10 mouse cellular contexts compared by ENCODE assay signal in genomic region chr11:76337764-76338163, GRCm38 (mm10).
DNase-seq lines count a peak whose midpoint lies in the region; ATAC-seq lines count a peak whose summit lies in the region.
"Had no signal": no experiment of that assay in that cellular context is flagged by ENCODE, and none has a peak within 500 bp of the region (broad histone marks: within the 10 kb centered on the region; RNA-seq: fewer than 3 reads in every experiment).

No protein-coding gene starts in this region.

- no peaks in the 10 kb centered on the region; the same call in 1 of the 2 replicates for H3K36me3 ChIP-seq in heart, embryonic 11.5 days (ENCODE audit: control insufficient read depth, insufficient read depth, low read length)
- no peaks in the 10 kb centered on the region for H3K36me3 ChIP-seq in liver, embryonic 15.5 days (replicated peaks)
- no peaks in the 10 kb centered on the region for H3K36me3 ChIP-seq in forebrain, embryonic 10.5 days (replicated peaks)

- H3K27me3 ChIP-seq in heart, embryonic 11.5 days (ENCODE audit: control insufficient read depth, insufficient read depth, low read length), result no peaks in the 10 kb centered on the region
- H3K27me3 ChIP-seq in liver, embryonic 15.5 days, result no peaks in the 10 kb centered on the region
- no peaks in the 10 kb centered on the region for H3K27me3 ChIP-seq in forebrain, embryonic 10.5 days (ENCODE audit: poor library complexity, severe bottlenecking)

- H3K9ac ChIP-seq in heart, embryonic 11.5 days (ENCODE audit: low read depth, low read length), result no peak overlapping the region
- H3K9ac ChIP-seq in liver, embryonic 15.5 days, result no peak overlapping the region

- no peak for ATAC-seq in heart, embryonic 11.5 days (replicated peaks; ENCODE audit: insufficient number of reproducible peaks, low FRiP score, low TSS enrichment)
- no peak for ATAC-seq in liver, embryonic 15.5 days (ENCODE audit: insufficient read depth)
- ATAC-seq: forebrain, embryonic 16.5 days had no signal

- intact Hi-C loops in heart, postnatal 10 days (cut with DNase I), result no loop called here

- no peaks in the 10 kb centered on the region for H3K9me3 ChIP-seq in heart, embryonic 11.5 days (replicated peaks; ENCODE audit: control insufficient read depth, low read length)
- no peaks in the 10 kb centered on the region for H3K9me3 ChIP-seq in liver, embryonic 15.5 days (replicated peaks)
- no peaks in the 10 kb centered on the region for H3K9me3 ChIP-seq in forebrain, embryonic 10.5 days

- no peak overlapping the region for H3K4me3 ChIP-seq in heart, embryonic 11.5 days (ENCODE audit: low read depth, low read length)
- H3K4me3 ChIP-seq in liver, embryonic 15.5 days (replicated peaks), result no peak overlapping the region
- H3K4me3 ChIP-seq in forebrain, embryonic 10.5 days, result no peak overlapping the region

- H3K27ac ChIP-seq in heart, embryonic 11.5 days (ENCODE audit: low read depth, low read length), result no peak overlapping the region
- H3K27ac ChIP-seq in liver, embryonic 15.5 days (replicated peaks), result no peak overlapping the region
- H3K27ac ChIP-seq in forebrain, embryonic 10.5 days, result no peak overlapping the region

- no peak for DNase-seq in heart, postnatal 10 days
- peak; percentile 23 for DNase-seq in retina, embryonic 14.5 days (ENCODE audit: low spot score)
- DNase-seq in retina, postnatal 1 day, result no peak
- DNase-seq in frontal cortex, postnatal 14 days (ENCODE audit: low spot score in 2 of 2), result no peak
- DNase-seq in forebrain, embryonic 10.5 days (ENCODE audit: extremely low spot score, low spot score), result no peak
- DNase-seq in adipocyte (ENCODE audit: low spot score), result no peak
- DNase-seq: cerebellum, adult 9-10 months had no signal

- peak overlapping the region; percentile 37 for H3K4me2 ChIP-seq in heart, embryonic 11.5 days
- H3K4me2 ChIP-seq in liver, embryonic 15.5 days, result peak overlapping the region; percentile 25; the same call in 1 of the 2 replicates

- H3K4me1 ChIP-seq in heart, embryonic 11.5 days (ENCODE audit: control insufficient read depth, insufficient read depth, low read length), result peaks cover 4% of the 10 kb centered on the region
- peaks cover 3% of the 10 kb centered on the region; the same call in 1 of the 2 replicates for H3K4me1 ChIP-seq in liver, embryonic 15.5 days (replicated peaks)
- H3K4me1 ChIP-seq in forebrain, embryonic 10.5 days, result peaks cover 51% of the 10 kb centered on the region

- 6% methylated on average over 7 of the region's 7 CpGs for WGBS in heart, embryonic 11.5 days (ENCODE audit: insufficient replicate concordance)
- 9% methylated on average over 7 of the region's 7 CpGs for WGBS in liver, embryonic 15.5 days (ENCODE audit: insufficient replicate concordance)
- 7% methylated on average over 7 of the region's 7 CpGs for WGBS in forebrain, embryonic 10.5 days
